Mouse (Mus musculus) hindbrain, embryonic 15.5 days (tissue): Measurements from ENCODE around the gene Muc4. TPM values are rescaled to one million over a fixed set of nuclear protein-coding genes. Genes with fewer than 3 reads are reported as not detected.

ENCODE experiments used
- ATAC-seq: fragments of 200-750 bp; cut with Nextera tagmentation; 2 replicates; pipeline ENCODE4 v1.8.0; 2017; ENCODE audit warnings: low read depth, moderate number of reproducible peaks, moderate TSS enrichment; ENCODE audit not compliant: low FRiP score
- H3K27ac ChIP-seq: fragments of 300-500 bp; sonication (generic); replicated peaks from 2 replicates; pipeline ENCODE4 v1.5.1; 2015; ENCODE audit warnings: mild to moderate bottlenecking, inconsistent platforms
- H3K27me3 ChIP-seq: fragments of 300-500 bp; sonication (generic); 2 replicates; pipeline ENCODE4 v1.6.1; 2015; ENCODE audit warnings: control low read depth, inconsistent platforms
- H3K36me3 ChIP-seq: fragments of 300-500 bp; sonication (generic); 2 replicates; pipeline ENCODE4 v1.6.1; 2015; ENCODE audit warnings: control low read depth, inconsistent platforms
- H3K4me1 ChIP-seq: fragments of 300-500 bp; sonication (generic); replicated peaks from 2 replicates; pipeline ENCODE4 v1.6.1; 2015; ENCODE audit warnings: control low read depth, inconsistent platforms
- H3K4me2 ChIP-seq: fragments of 300-500 bp; sonication (generic); 2 replicates; pipeline ENCODE4 v1.6.1; 2015; ENCODE audit warnings: moderate library complexity, mild to moderate bottlenecking, inconsistent platforms
- H3K4me3 ChIP-seq: fragments of 300-500 bp; sonication (generic); 2 replicates; pipeline ENCODE4 v1.5.1; 2015; ENCODE audit warnings: mild to moderate bottlenecking, inconsistent platforms
- H3K9ac ChIP-seq: fragments of 300-500 bp; sonication (generic); 2 replicates; pipeline ENCODE4 v1.6.1; 2015; ENCODE audit warnings: inconsistent platforms
- H3K9me3 ChIP-seq: fragments of 300-500 bp; sonication (generic); 2 replicates; pipeline ENCODE4 v1.6.1; 2016; ENCODE audit warnings: control low read depth, inconsistent platforms
- WGBS: fragments of 180-500 bp; shearing (Covaris S2); methylation state at CpG from one replicate; pipeline ENCODE4 v1.1.7; 2015; 5-methylcytosine and 5-hydroxymethylcytosine counted together
- polyA plus RNA-seq: library from polyadenylated mRNA; unstranded; fragments of >200 nt; fragmentation: Nextera tagmentation; extraction: Ambion mirVana; gene quantifications from 2 replicates; pipeline ENCODE4 v1.2.1, GENCODE M21; 2015

The Muc4 gene
- polyA plus RNA-seq, 1 experiment from 2014 or later: not detected

GRCm38 (mm10) chr16:32707824-32708456, 27.7 kb upstream of the Muc4 start:
- no peak overlapping the region for H3K27ac ChIP-seq
- H3K27me3 ChIP-seq: no peaks in the 10 kb centered on the region
- H3K4me1 ChIP-seq: no peaks in the 10 kb centered on the region
- H3K4me3 ChIP-seq: no peak overlapping the region
- no peaks in the 10 kb centered on the region for H3K36me3 ChIP-seq
- WGBS: 73% methylated on average over 9 of the region's 9 CpGs
- H3K9ac ChIP-seq: no peak overlapping the region
- ATAC-seq: no peak
- no peaks in the 10 kb centered on the region for H3K9me3 ChIP-seq
- no peak overlapping the region for H3K4me2 ChIP-seq

GRCm38 (mm10) chr16:32708457-32709033, 27.1 kb upstream of the Muc4 start:
- Histone ChIP-seq H3K27me3 (no peaks in the 10 kb centered on the region), H3K27ac (no peak overlapping the region), H3K9me3 (no peaks in the 10 kb centered on the region), H3K4me1 (no peaks in the 10 kb centered on the region), H3K4me3 (no peak overlapping the region), H3K4me2 (no peak overlapping the region), H3K36me3 (no peaks in the 10 kb centered on the region), H3K9ac (no peak overlapping the region)
- WGBS: 83% methylated on average over 10 of the region's 10 CpGs
- no peak for ATAC-seq

- H3K4me3 ChIP-seq: no peak overlapping the region
- H3K27ac ChIP-seq: no peak overlapping the region
- no peaks in the 10 kb centered on the region for H3K9me3 ChIP-seq
- H3K4me2 ChIP-seq: no peak overlapping the region
- 89% methylated on average over 8 of the region's 8 CpGs for WGBS
- no peak for ATAC-seq
- no peaks in the 10 kb centered on the region for H3K27me3 ChIP-seq
- H3K9ac ChIP-seq: no peak overlapping the region
- H3K4me1 ChIP-seq: no peaks in the 10 kb centered on the region
- no peaks in the 10 kb centered on the region for H3K36me3 ChIP-seq
These were observed 26.6 kb upstream of the Muc4 start for GRCm38 (mm10) chr16:32709116-32709515.

- no peaks in the 10 kb centered on the region for H3K9me3 ChIP-seq
- H3K27me3 ChIP-seq: no peaks in the 10 kb centered on the region
- no peaks in the 10 kb centered on the region for H3K4me1 ChIP-seq
- ATAC-seq: no peak
- H3K9ac ChIP-seq: no peak overlapping the region
- no peak overlapping the region for H3K27ac ChIP-seq
- no peaks in the 10 kb centered on the region for H3K36me3 ChIP-seq
- no peak overlapping the region for H3K4me2 ChIP-seq
- 86% methylated on average over 14 of the region's 14 CpGs for WGBS
- no peak overlapping the region for H3K4me3 ChIP-seq
These were observed 25.1 kb upstream of the Muc4 start for GRCm38 (mm10) chr16:32710426-32711070.

- WGBS: 85% methylated on average over 10 of the region's 11 CpGs
- ATAC-seq: no peak
- no peaks in the 10 kb centered on the region for H3K9me3 ChIP-seq
These were observed 23.5 kb upstream of the Muc4 start for GRCm38 (mm10) chr16:32712202-32712601.

GRCm38 (mm10) chr16:32713556-32713955, 22.1 kb upstream of the Muc4 start:
- Histone ChIP-seq H3K27ac (no peak overlapping the region), H3K4me1 (no peaks in the 10 kb centered on the region), H3K27me3 (no peaks in the 10 kb centered on the region), H3K4me3 (no peak overlapping the region), H3K4me2 (no peak overlapping the region), H3K36me3 (no peaks in the 10 kb centered on the region), H3K9me3 (no peaks in the 10 kb centered on the region), H3K9ac (no peak overlapping the region)
- no peak for ATAC-seq
- WGBS: 62% methylated on average over 6 of the region's 6 CpGs

More at GRCm38 (mm10) chr16:32712202-32712601, 23.5 kb upstream of the Muc4 start:
- no peak overlapping the region for H3K27ac ChIP-seq
- H3K4me2 ChIP-seq: no peak overlapping the region
- H3K4me1 ChIP-seq: no peaks in the 10 kb centered on the region
- H3K9ac ChIP-seq: no peak overlapping the region
- H3K4me3 ChIP-seq: no peak overlapping the region
- no peaks in the 10 kb centered on the region for H3K36me3 ChIP-seq
- no peaks in the 10 kb centered on the region for H3K27me3 ChIP-seq

GRCm38 (mm10) chr16:32715364-32715763, 20.3 kb upstream of the Muc4 start:
- H3K4me3 ChIP-seq: no peak overlapping the region
- no peak for ATAC-seq
- H3K4me2 ChIP-seq: peak overlapping the region; percentile 23; the same call in 1 of the 2 replicates

GRCm38 (mm10) chr16:32723163-32723562, 12.5 kb upstream of the Muc4 start:
- H3K27ac ChIP-seq: no peak overlapping the region
- H3K9me3 ChIP-seq: no peaks in the 10 kb centered on the region
- no peaks in the 10 kb centered on the region for H3K4me1 ChIP-seq
- 90% methylated on average over 7 of the region's 7 CpGs for WGBS
- H3K9ac ChIP-seq: no peak overlapping the region
- H3K4me3 ChIP-seq: no peak overlapping the region
- ATAC-seq: no peak
- H3K4me2 ChIP-seq: no peak overlapping the region
- no peaks in the 10 kb centered on the region for H3K27me3 ChIP-seq
- H3K36me3 ChIP-seq: no peaks in the 10 kb centered on the region

More at GRCm38 (mm10) chr16:32715364-32715763, 20.3 kb upstream of the Muc4 start:
- no peak overlapping the region for H3K9ac ChIP-seq
- H3K36me3 ChIP-seq: no peaks in the 10 kb centered on the region
- no peaks in the 10 kb centered on the region for H3K27me3 ChIP-seq
- H3K27ac ChIP-seq: no peak overlapping the region
- 30% methylated on average over 13 of the region's 13 CpGs for WGBS
- no peaks in the 10 kb centered on the region for H3K4me1 ChIP-seq
- H3K9me3 ChIP-seq: no peaks in the 10 kb centered on the region

GRCm38 (mm10) chr16:32723767-32724166, 11.9 kb upstream of the Muc4 start:
- 78% methylated on average over 4 of the region's 4 CpGs for WGBS
- no peak overlapping the region for H3K4me3 ChIP-seq
- H3K9me3 ChIP-seq: no peaks in the 10 kb centered on the region
- no peak overlapping the region for H3K9ac ChIP-seq
- H3K36me3 ChIP-seq: no peaks in the 10 kb centered on the region
- no peak overlapping the region for H3K27ac ChIP-seq
- ATAC-seq: no peak
- H3K4me2 ChIP-seq: no peak overlapping the region
- no peaks in the 10 kb centered on the region for H3K27me3 ChIP-seq
- no peaks in the 10 kb centered on the region for H3K4me1 ChIP-seq

- Histone ChIP-seq H3K4me2 (no peak overlapping the region), H3K4me1 (no peaks in the 10 kb centered on the region), H3K4me3 (no peak overlapping the region), H3K9me3 (no peaks in the 10 kb centered on the region), H3K27me3 (no peaks in the 10 kb centered on the region), H3K36me3 (no peaks in the 10 kb centered on the region), H3K27ac (no peak overlapping the region), H3K9ac (no peak overlapping the region)
- WGBS: 84% methylated on average over 2 of the region's 2 CpGs
- ATAC-seq: no peak
These were observed 11.4 kb upstream of the Muc4 start for GRCm38 (mm10) chr16:32724259-32724658.

GRCm38 (mm10) chr16:32726501-32726900, 9.2 kb upstream of the Muc4 start:
- Histone ChIP-seq H3K4me3 (no peak overlapping the region), H3K27me3 (no peaks in the 10 kb centered on the region), H3K36me3 (no peaks in the 10 kb centered on the region), H3K4me1 (no peaks in the 10 kb centered on the region), H3K27ac (no peak overlapping the region), H3K4me2 (no peak overlapping the region), H3K9ac (no peak overlapping the region), H3K9me3 (no peaks in the 10 kb centered on the region)
- ATAC-seq: no peak

GRCm38 (mm10) chr16:32728240-32728639, 7.4 kb upstream of the Muc4 start:
- no peak overlapping the region for H3K9ac ChIP-seq
- no peak overlapping the region for H3K4me3 ChIP-seq
- H3K27ac ChIP-seq: no peak overlapping the region
- H3K9me3 ChIP-seq: no peaks in the 10 kb centered on the region
- no peak overlapping the region for H3K4me2 ChIP-seq
- ATAC-seq: no peak
- no peaks in the 10 kb centered on the region for H3K27me3 ChIP-seq
- H3K4me1 ChIP-seq: no peaks in the 10 kb centered on the region
- H3K36me3 ChIP-seq: no peaks in the 10 kb centered on the region
